Mouse (Mus musculus) embryonic facial prominence, embryonic 15.5 days (tissue): ENCODE results near the gene Ppp1r32. TPM values are rescaled to one million over a fixed set of nuclear protein-coding genes. Genes with fewer than 3 reads are reported as not detected.

Source experiments
- polyA plus RNA-seq: library from polyadenylated mRNA; unstranded; fragments of >200 nt; fragmentation: Nextera tagmentation; extraction: Ambion mirVana; gene quantifications from 2 replicates; pipeline ENCODE4 v1.2.1, GENCODE M21; 2015

Ppp1r32 gene
- polyA plus RNA-seq, 1 experiment from 2014 or later, result 6.8 TPM

Other genes starting within 250 kb of the Ppp1r32 start
- gene Myrf, start 242.2 kb downstream of the Ppp1r32 start, polyA plus RNA-seq, result 0.41 and 0.65 TPM in 2 replicates
- gene Dagla, start 178.1 kb downstream of the Ppp1r32 start, polyA plus RNA-seq, result 2.8 and 3.5 TPM in 2 replicates
- gene Syt7, start 93.8 kb downstream of the Ppp1r32 start, polyA plus RNA-seq, result 0.95 and 1.1 TPM in 2 replicates
- gene Lrrc10b, start 25.5 kb downstream of the Ppp1r32 start, polyA plus RNA-seq, result 1.9 and 2.4 TPM in 2 replicates
- 43.1 and 49.5 TPM in 2 replicates for gene Cpsf7, start 42.3 kb upstream of the Ppp1r32 start, polyA plus RNA-seq
- gene Sdhaf2, start 43.2 kb upstream of the Ppp1r32 start, polyA plus RNA-seq, result 53.6 and 58.6 TPM in 2 replicates
- 44.0 and 49.6 TPM in 2 replicates for gene Tmem216, start 73.3 kb upstream of the Ppp1r32 start, polyA plus RNA-seq
- 24.5 and 25.8 TPM in 2 replicates for gene Cyb561a3, start 94.2 kb upstream of the Ppp1r32 start, polyA plus RNA-seq
- gene Tmem138, start 94.4 kb upstream of the Ppp1r32 start, polyA plus RNA-seq, result 37.2 and 46.2 TPM in 2 replicates
- 338 and 340 TPM in 2 replicates for gene Ddb1, start 122.4 kb upstream of the Ppp1r32 start, polyA plus RNA-seq
- gene Tkfc, start 122.7 kb upstream of the Ppp1r32 start, polyA plus RNA-seq, result 14.4 and 18.8 TPM in 2 replicates
- 2.1 and 2.6 TPM in 2 replicates for gene Vwce, start 151.3 kb upstream of the Ppp1r32 start, polyA plus RNA-seq
- gene Pga5, start 195.1 kb upstream of the Ppp1r32 start, polyA plus RNA-seq, result not detected in 2 replicates
- gene Vps37c, start 205.8 kb upstream of the Ppp1r32 start, polyA plus RNA-seq, result 43.0 and 47.0 TPM in 2 replicates